Mouse (Mus musculus): ENCODE results near the gene Smco4.

DNA sequence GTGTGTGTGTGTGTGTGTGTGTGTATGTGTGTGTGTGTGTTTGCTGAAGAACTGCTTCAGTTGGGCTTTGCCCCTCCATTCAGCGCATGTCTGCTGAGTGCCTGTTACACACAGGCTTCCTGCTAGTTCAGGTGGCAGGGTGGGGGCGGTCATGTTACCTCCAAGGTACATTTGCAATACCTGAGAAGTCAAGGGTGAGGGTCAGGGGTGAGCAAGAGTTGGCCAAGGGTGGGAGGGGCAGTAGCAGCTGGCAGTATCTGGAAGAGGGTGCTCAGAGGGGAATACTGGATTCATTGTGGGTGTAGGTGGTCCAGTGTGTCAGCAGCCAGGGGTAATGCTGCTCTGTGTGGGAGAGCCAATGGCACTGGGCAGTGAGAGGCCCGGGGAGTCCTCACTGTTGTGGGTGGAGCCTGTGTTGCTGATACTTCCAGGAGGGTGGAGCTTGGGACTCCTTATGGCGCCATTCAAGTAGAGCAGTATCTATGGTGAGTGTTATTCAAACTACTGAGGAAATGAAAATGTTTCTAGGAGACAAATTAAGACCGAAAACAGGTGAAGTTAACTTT lies 43.7 kb downstream of the Smco4 start:
- TF ChIP-seq POLR2A (IDR thresholded peaks at IDR 0.05; ENCODE audit: insufficient read length, low read depth) = no peak
- no peak for TF ChIP-seq MAX (IDR thresholded peaks at IDR 0.05; ENCODE audit: low read depth)
- no peak for TF ChIP-seq SRF (IDR thresholded peaks at IDR 0.05; ENCODE audit: control insufficient read depth, insufficient read length, low read depth)

Measured in myocyte (in vitro differentiated cells).